In genomic region chr5:143268985-143269362, GRCm38 (mm10) we compare ENCODE assay signal across 8 mouse cellular contexts. TPM values are rescaled to one million over a fixed set of nuclear protein-coding genes. Genes with fewer than 3 reads are reported as not detected.
A peak's percentile ranks its signal among the peaks of the same experiment; 100 is the strongest.
DNase-seq lines count a peak whose midpoint lies in the region; ATAC-seq lines count a peak whose summit lies in the region.

No protein-coding gene starts in this region.

- H3K9me3 ChIP-seq in kidney, embryonic 14.5 days (ENCODE audit: control insufficient read depth, low read length): no peaks in the 10 kb centered on the region
- no peaks in the 10 kb centered on the region for H3K9me3 ChIP-seq in hindbrain, embryonic 14.5 days (ENCODE audit: control insufficient read depth, low read length)
- H3K9me3 ChIP-seq in midbrain, embryonic 15.5 days: no peaks in the 10 kb centered on the region

- no peak overlapping the region for H3K27ac ChIP-seq in kidney, embryonic 14.5 days (ENCODE audit: low read depth, low read length)
- H3K27ac ChIP-seq in brown adipose tissue, adult 24 weeks (replicated peaks; ENCODE audit: low read depth, low read length): no peak overlapping the region
- H3K27ac ChIP-seq in hindbrain, embryonic 14.5 days: peak overlapping the region; percentile 83
- H3K27ac ChIP-seq in midbrain, embryonic 15.5 days: peak overlapping the region; percentile 89

- peaks cover 6% of the 10 kb centered on the region for H3K4me1 ChIP-seq in kidney, embryonic 14.5 days (ENCODE audit: control insufficient read depth, insufficient read depth, low read length)
- H3K4me1 ChIP-seq in brown adipose tissue, adult 24 weeks (ENCODE audit: control insufficient read depth, insufficient read depth, insufficient read length, low read length): no peaks in the 10 kb centered on the region
- peaks cover 22% of the 10 kb centered on the region for H3K4me1 ChIP-seq in hindbrain, embryonic 14.5 days (replicated peaks; ENCODE audit: control insufficient read depth, insufficient read depth, low read length)
- peaks cover 49% of the 10 kb centered on the region for H3K4me1 ChIP-seq in midbrain, embryonic 15.5 days

- H3K36me3 ChIP-seq in kidney, embryonic 14.5 days (ENCODE audit: control insufficient read depth, insufficient read depth, low read length): peaks cover 2% of the 10 kb centered on the region; the same call in 1 of the 2 replicates
- peaks cover 10% of the 10 kb centered on the region for H3K36me3 ChIP-seq in hindbrain, embryonic 14.5 days (replicated peaks; ENCODE audit: control insufficient read depth, insufficient read depth)
- H3K36me3 ChIP-seq in midbrain, embryonic 15.5 days (replicated peaks): no peaks in the 10 kb centered on the region; the same call in 1 of the 2 replicates

- peak overlapping the region; percentile 93 for H3K9ac ChIP-seq in kidney, embryonic 14.5 days (ENCODE audit: low read depth, low read length)
- H3K9ac ChIP-seq in hindbrain, embryonic 14.5 days: peak overlapping the region; percentile 95
- H3K9ac ChIP-seq in midbrain, embryonic 15.5 days: peak overlapping the region; percentile 97

- H3K4me3 ChIP-seq in kidney, embryonic 14.5 days (ENCODE audit: low read length): peak overlapping the region; percentile 89
- peak overlapping the region; percentile 69 for H3K4me3 ChIP-seq in brown adipose tissue, adult 24 weeks (ENCODE audit: insufficient read depth, low read depth, low read length)
- H3K4me3 ChIP-seq in hindbrain, embryonic 14.5 days (replicated peaks; ENCODE audit: low read length): peak overlapping the region; percentile 74
- peak overlapping the region; percentile 95 for H3K4me3 ChIP-seq in midbrain, embryonic 15.5 days

- no peaks in the 10 kb centered on the region for H3K27me3 ChIP-seq in kidney, embryonic 14.5 days (ENCODE audit: control insufficient read depth, insufficient read depth, low read length)
- no peaks in the 10 kb centered on the region for H3K27me3 ChIP-seq in hindbrain, embryonic 14.5 days (ENCODE audit: control insufficient read depth, insufficient read depth, low read length)
- no peaks in the 10 kb centered on the region for H3K27me3 ChIP-seq in midbrain, embryonic 15.5 days (replicated peaks)

- no peak for ATAC-seq in kidney, embryonic 14.5 days (ENCODE audit: low FRiP score, low TSS enrichment)
- no peak for ATAC-seq in hindbrain, embryonic 14.5 days (ENCODE audit: low FRiP score)
- ATAC-seq in midbrain, embryonic 15.5 days (replicated peaks): no peak; the same call in 1 of the 2 replicates

- H3K4me2 ChIP-seq in kidney, embryonic 14.5 days (replicated peaks; ENCODE audit: low read depth, low read length): peak overlapping the region; percentile 89
- H3K4me2 ChIP-seq in hindbrain, embryonic 14.5 days (replicated peaks): peak overlapping the region; percentile 82
- peak overlapping the region; percentile 91 for H3K4me2 ChIP-seq in midbrain, embryonic 15.5 days

- DNase-seq in kidney, postnatal 10 days: no peak
- DNase-seq in hindbrain, embryonic 14.5 days (ENCODE audit: low spot score): no peak
- no peak for DNase-seq in B cell, adult 2 months
- no peak for DNase-seq in spleen, postnatal 14 days (ENCODE audit: low spot score in 2 of 2)
- DNase-seq in cerebellum, postnatal 14 days: no peak

- 34% methylated on average over 8 of the region's 8 CpGs for WGBS in kidney, embryonic 14.5 days
- WGBS in hindbrain, embryonic 14.5 days: 19% methylated on average over 8 of the region's 8 CpGs
- 17% methylated on average over 8 of the region's 8 CpGs for WGBS in midbrain, embryonic 15.5 days

RNA-seq across cellular contexts. Expression of gene Zfp316, which starts 0.8 kb away (rescaled TPM):
- 2.2 and 2.5 TPM in 2 replicates for polyA plus RNA-seq in kidney, embryonic 14.5 days (2014; fragmentation: Nextera tagmentation; extraction: Ambion mirVana)
- polyA plus RNA-seq in brown adipose tissue, adult 24 weeks (2012; ENCODE audit: insufficient read depth, insufficient read length, missing spikeins): 1.5 and 1.6 TPM in 2 replicates
- polyA plus RNA-seq in hindbrain, embryonic 14.5 days (2014; fragmentation: Nextera tagmentation; extraction: Ambion mirVana): 5.5 and 6.4 TPM in 2 replicates
- polyA plus RNA-seq in midbrain, embryonic 15.5 days (2015; fragmentation: Nextera tagmentation; extraction: Ambion mirVana): 14.0 and 15.0 TPM in 2 replicates

RNA-seq across cellular contexts. Expression of gene Zfp853, which starts 24.4 kb away (rescaled TPM):
- 0.06 and 0.08 TPM in 2 replicates for polyA plus RNA-seq in kidney, embryonic 14.5 days (2014; fragmentation: Nextera tagmentation; extraction: Ambion mirVana)
- not detected in 2 replicates for polyA plus RNA-seq in brown adipose tissue, adult 24 weeks (2012; ENCODE audit: insufficient read depth, insufficient read length, missing spikeins)
- 0.23 and 0.43 TPM in 2 replicates for polyA plus RNA-seq in hindbrain, embryonic 14.5 days (2014; fragmentation: Nextera tagmentation; extraction: Ambion mirVana)
- 0.19 and 0.34 TPM in 2 replicates for polyA plus RNA-seq in midbrain, embryonic 15.5 days (2015; fragmentation: Nextera tagmentation; extraction: Ambion mirVana)

RNA-seq across cellular contexts. Expression of gene Zfp12, which starts 34.0 kb away (rescaled TPM):
- polyA plus RNA-seq in kidney, embryonic 14.5 days (2014; fragmentation: Nextera tagmentation; extraction: Ambion mirVana): 11.4 and 19.6 TPM in 2 replicates
- polyA plus RNA-seq in brown adipose tissue, adult 24 weeks (2012; ENCODE audit: insufficient read depth, insufficient read length, missing spikeins): 3.3 and 4.6 TPM in 2 replicates
- 21.6 and 24.8 TPM in 2 replicates for polyA plus RNA-seq in hindbrain, embryonic 14.5 days (2014; fragmentation: Nextera tagmentation; extraction: Ambion mirVana)
- polyA plus RNA-seq in midbrain, embryonic 15.5 days (2015; fragmentation: Nextera tagmentation; extraction: Ambion mirVana): 22.5 and 22.8 TPM in 2 replicates

RNA-seq across cellular contexts. Expression of gene Spdye4a, which starts 42.3 kb away (rescaled TPM):
- not detected in 2 replicates for polyA plus RNA-seq in kidney, embryonic 14.5 days (2014; fragmentation: Nextera tagmentation; extraction: Ambion mirVana)
- not detected in 2 replicates for polyA plus RNA-seq in brown adipose tissue, adult 24 weeks (2012; ENCODE audit: insufficient read depth, insufficient read length, missing spikeins)
- polyA plus RNA-seq in hindbrain, embryonic 14.5 days (2014; fragmentation: Nextera tagmentation; extraction: Ambion mirVana): not detected in 2 replicates
- not detected in 2 replicates for polyA plus RNA-seq in midbrain, embryonic 15.5 days (2015; fragmentation: Nextera tagmentation; extraction: Ambion mirVana)

RNA-seq across cellular contexts. Expression of gene E130309D02Rik, which starts 46.2 kb away (rescaled TPM):
- 34.5 and 39.9 TPM in 2 replicates for polyA plus RNA-seq in kidney, embryonic 14.5 days (2014; fragmentation: Nextera tagmentation; extraction: Ambion mirVana)
- polyA plus RNA-seq in brown adipose tissue, adult 24 weeks (2012; ENCODE audit: insufficient read depth, insufficient read length, missing spikeins): 11.5 and 14.1 TPM in 2 replicates
- 24.6 and 25.4 TPM in 2 replicates for polyA plus RNA-seq in hindbrain, embryonic 14.5 days (2014; fragmentation: Nextera tagmentation; extraction: Ambion mirVana)
- polyA plus RNA-seq in midbrain, embryonic 15.5 days (2015; fragmentation: Nextera tagmentation; extraction: Ambion mirVana): 32.2 and 33.5 TPM in 2 replicates

Comparison
In these comparisons a context has a peak if more than half of its experiments do, and no peak if none do; other contexts are left out.
1. H3K27ac ChIP-seq: peak in hindbrain, embryonic 14.5 days (single experiment) and midbrain, embryonic 15.5 days (single experiment); none in kidney, embryonic 14.5 days (single experiment) and brown adipose tissue, adult 24 weeks (single experiment).
2. Peak in every context shown above with its lines, with median percentiles within 50 percentile points of each other: H3K4me2 ChIP-seq, H3K4me3 ChIP-seq and H3K9ac ChIP-seq.